Mouse (Mus musculus): ENCODE data around the gene Vip.

The Vip gene

GRCm38 (mm10) chr10:5639112-5639511 is at the start of gene Vip:
Vip (plus strand) TSS chr10:5639218.
- no peak for DNase-seq (ENCODE audit: low spot score in 2 of 2)

DNA sequence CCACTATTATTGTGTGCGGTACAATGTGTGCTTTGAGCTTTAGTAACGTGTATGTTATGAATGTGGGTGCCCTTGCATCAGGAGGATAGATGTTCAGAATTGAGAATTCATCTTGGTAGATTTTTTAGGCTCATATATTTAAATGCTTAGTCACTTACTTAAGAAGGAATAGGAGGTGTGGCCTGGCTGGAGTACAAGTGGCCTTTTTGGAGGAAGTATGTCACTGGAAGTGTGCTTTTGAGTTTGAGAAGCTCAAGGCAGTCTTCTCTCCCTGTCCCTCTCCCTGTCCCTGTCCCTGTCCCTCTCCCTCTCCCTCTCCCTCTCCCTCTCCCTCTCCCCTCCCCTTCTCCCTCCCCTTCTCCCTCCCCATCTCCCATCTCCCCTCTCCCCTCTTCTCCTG is 48.0 kb upstream of the Vip start:
- no peak for DNase-seq (ENCODE audit: low spot score in 2 of 2)

DNA sequence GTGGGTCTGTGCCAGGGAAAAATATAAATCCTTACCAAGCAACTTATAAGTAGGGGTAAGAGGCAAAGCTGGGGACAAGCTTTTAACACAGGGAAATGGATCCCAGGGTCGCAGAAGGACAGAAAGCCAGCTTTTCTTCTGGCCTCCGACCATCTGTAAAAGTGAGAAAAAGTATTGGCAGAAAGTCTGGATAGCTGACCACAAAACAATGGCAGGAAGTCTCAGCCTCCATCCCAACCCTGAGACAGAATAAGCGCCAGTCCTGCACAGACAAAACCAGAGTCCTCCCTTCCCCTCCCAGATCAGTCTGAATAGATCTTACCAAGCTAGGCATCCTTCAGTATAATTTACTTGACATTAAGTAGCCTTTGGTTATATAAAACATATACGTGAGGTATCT is 47.0 kb upstream of the Vip start:
- DNase-seq (ENCODE audit: low spot score in 2 of 2) = no peak

GRCm38 (mm10) chr10:5593464-5593863 is 45.6 kb upstream of the Vip start, which contains the start of gene Myct1:
Myct1 (plus strand) TSS chr10:5593775.
- DNase-seq (ENCODE audit: low spot score in 2 of 2) = no peak

GRCm38 (mm10) chr10:5594457-5594856 is 44.6 kb upstream of the Vip start:
- no peak for DNase-seq (ENCODE audit: low spot score in 2 of 2)

- no peak for DNase-seq (ENCODE audit: low spot score in 2 of 2)
Observed at GRCm38 (mm10) chr10:5596559-5596958, 42.5 kb upstream of the Vip start.

DNA sequence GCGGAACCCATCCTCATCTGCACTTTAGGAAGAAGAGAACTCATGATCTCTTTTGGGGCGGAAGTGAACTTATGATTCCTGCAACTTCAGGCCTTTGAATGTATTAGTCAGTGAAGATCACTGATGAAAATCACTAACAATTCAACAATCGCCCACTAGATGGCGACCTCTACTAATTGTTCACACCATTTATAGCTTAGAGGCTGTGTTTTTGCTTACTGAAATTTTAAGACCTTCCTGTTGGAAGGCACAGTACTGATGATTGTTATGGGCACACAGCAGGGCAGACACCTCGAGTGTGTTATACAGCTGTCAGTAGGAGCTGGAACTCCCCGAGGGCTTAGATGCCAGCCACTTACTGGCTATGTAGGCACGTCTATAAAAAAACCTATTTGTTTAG is 38.9 kb upstream of the Vip start:
- DNase-seq (ENCODE audit: low spot score in 2 of 2) = peak in 1 of 2 experiments; percentile 29

GRCm38 (mm10) chr10:5603512-5603911 is 35.5 kb upstream of the Vip start:
- DNase-seq (ENCODE audit: low spot score in 2 of 2) = no peak

DNA sequence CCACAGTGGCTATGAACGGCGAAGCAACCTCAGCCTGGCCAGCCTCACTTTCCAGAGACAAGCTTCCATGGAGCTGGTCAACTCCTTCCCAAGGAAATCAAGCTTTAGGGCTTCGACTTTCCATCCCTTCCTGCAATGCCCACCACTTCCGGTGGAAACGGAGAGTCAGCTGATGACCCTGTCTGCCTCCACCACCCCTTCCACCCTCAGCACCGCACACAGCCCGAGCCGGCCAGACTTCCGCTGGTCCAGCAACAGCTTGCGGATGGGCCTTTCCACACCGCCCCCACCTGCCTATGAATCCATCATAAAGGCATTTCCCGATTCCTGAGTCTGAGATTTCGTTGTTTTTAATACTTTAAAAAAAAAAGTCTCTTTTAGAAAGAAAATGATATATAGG is 34.6 kb upstream of the Vip start:
- no peak for DNase-seq (ENCODE audit: low spot score in 2 of 2)

DNA sequence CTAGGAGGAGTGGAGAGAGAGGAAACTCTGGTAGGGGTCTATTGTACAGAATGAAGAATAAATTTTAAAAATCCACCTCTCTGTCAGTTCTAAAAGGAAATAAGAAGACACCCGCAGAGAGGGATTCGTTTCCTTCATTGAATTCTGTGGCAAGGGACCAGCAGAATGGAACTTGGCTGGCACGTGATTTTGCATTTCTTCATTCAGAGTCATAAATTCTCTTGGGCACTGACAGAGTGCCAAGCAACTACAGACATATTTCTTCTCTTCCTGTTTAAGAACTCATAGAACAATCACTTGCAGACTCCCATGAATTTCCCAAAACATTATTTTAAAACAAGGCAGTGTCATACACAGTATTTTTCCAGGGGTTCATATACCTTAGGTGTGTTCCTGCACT is 30.1 kb upstream of the Vip start:
- DNase-seq (ENCODE audit: low spot score in 2 of 2) = no peak

DNA sequence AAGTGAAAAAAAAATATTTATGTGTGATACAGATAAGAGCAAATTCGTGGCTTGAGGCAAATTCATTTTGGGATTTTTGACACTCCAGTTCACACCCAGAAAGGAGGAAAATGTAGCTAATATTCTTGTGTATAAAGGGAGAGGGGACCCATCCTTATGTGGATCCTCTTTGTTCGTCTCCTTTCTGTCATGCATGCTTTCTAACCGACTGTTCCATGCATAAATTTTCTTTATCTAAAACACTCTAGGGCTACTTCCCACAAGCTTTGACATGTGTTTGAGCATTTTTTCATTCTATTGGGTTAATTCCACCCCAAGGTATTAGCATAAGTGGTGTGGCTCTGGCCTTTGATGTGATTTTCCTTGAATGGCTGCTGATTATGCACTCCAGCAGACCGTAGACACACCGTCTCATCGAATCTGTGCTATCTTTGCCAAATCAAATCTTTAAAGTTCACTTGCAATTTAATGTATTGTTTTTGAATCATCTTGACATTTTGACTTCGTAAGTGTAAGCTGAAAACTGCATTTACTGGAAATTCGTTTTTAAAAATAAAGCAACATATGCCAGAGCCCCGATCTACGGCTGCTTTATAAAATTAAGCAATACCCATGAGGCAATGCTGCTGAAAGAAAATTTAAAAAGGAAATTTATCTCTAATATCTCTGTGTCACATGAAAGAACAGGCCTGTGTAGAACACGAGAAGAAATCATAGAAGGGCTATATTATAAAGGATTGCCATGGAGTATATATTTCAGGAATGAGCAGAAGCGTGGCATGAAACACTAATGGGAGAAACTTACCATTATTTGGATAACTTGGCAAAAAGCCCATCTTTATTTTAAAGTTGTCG is 23.6 kb upstream of the Vip start:
- no peak for DNase-seq (ENCODE audit: low spot score in 2 of 2)

GRCm38 (mm10) chr10:5626268-5626667 is 12.8 kb upstream of the Vip start:
- DNase-seq (ENCODE audit: low spot score in 2 of 2) = no peak

- no peak for DNase-seq (ENCODE audit: low spot score in 2 of 2)
Observed at GRCm38 (mm10) chr10:5633672-5634200, 5.3 kb upstream of the Vip start.

GRCm38 (mm10) chr10:5634336-5634735 is 4.7 kb upstream of the Vip start:
- DNase-seq (ENCODE audit: low spot score in 2 of 2) = no peak

- no peak for DNase-seq (ENCODE audit: low spot score in 2 of 2)
Observed at GRCm38 (mm10) chr10:5637322-5637721, 1.7 kb upstream of the Vip start.

DNA sequence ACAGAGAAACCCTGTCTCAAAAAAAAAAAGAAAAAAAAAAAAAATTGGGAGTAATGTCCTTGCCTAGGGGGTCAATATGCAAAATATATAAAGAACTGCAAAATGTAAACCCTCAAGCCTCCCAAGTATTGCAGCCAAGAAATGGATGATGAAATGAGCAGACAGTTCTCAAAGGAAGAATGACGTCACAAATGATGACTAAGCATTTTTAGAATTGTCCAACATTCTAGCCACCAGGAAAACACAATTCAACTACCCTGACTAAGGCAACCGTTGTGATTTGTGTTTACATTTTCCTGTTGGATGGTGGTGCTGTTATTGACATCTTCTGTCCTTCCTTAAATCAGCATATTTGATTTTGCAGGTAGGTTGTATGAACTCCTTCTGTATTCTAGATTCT is 42.3 kb downstream of the Vip start:
- no peak for DNase-seq (ENCODE audit: low spot score in 2 of 2)

DNA sequence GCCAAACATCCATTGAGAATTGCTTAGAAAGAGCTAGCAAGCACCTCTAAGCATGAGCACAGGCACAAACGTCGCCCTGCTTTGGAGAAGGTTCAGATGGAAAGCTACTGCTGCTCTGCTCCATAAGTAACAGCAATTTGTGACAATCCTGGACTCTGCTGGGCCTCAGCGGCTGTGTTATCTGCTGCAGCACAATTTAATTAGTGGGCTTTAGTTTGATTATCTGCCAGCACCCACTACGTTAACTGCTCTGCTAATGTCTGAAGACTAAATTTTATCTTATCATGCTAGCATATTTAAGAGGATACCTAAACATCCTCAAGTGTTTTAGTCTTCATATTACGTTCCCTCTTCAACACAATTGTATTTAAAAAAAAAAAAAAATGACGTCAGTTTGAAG is 46.6 kb downstream of the Vip start:
- DNase-seq (ENCODE audit: low spot score in 2 of 2) = no peak

DNA sequence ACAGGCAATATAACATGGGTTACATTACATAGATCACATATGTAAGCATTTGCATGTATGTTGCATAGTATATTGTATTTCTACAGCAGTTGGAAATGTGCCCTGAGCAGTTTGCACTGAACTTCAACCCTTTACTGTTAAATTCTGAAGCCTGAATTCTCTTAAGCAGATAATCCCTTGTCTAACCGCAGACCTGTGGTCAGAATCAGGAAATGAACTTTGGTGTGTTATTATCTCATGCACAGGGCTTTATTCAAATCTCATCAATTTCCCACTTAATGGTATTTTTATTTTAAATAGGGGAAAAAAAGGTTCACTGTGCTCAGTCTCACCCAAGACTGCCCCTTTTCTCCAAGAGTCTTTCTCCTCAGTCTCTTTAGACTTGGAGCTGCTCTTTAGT is 55.3 kb downstream of the Vip start:
- DNase-seq (ENCODE audit: low spot score in 2 of 2) = no peak
